Mouse (Mus musculus): ENCODE measurements around the gene Stk32c.

The Stk32c gene

GRCm38 (mm10) chr7:139093781-139094180 is 119.3 kb downstream of the Stk32c start:
- no peak for DNase-seq (ENCODE audit: low read depth, low spot score)

GRCm38 (mm10) chr7:139093124-139093523 is 120.0 kb downstream of the Stk32c start:
- peak; percentile 62 for DNase-seq (ENCODE audit: low read depth, low spot score)

- DNase-seq (ENCODE audit: low read depth, low spot score): no peak
Observed at GRCm38 (mm10) chr7:139092676-139093075, 120.4 kb downstream of the Stk32c start.

- DNase-seq (ENCODE audit: low read depth, low spot score): no peak
Observed at GRCm38 (mm10) chr7:139091681-139092080, 121.4 kb downstream of the Stk32c start.

- no peak for DNase-seq (ENCODE audit: low read depth, low spot score)
Observed at GRCm38 (mm10) chr7:139089892-139090874, 122.9 kb downstream of the Stk32c start.

- DNase-seq (ENCODE audit: low read depth, low spot score): no peak
Observed at GRCm38 (mm10) chr7:139087801-139088200, 125.3 kb downstream of the Stk32c start.

- no peak for DNase-seq (ENCODE audit: low read depth, low spot score)
Observed at GRCm38 (mm10) chr7:139086195-139087158, 126.6 kb downstream of the Stk32c start.

- peak; percentile 72 for DNase-seq (ENCODE audit: low read depth, low spot score)
Observed at GRCm38 (mm10) chr7:139085629-139086194, 127.4 kb downstream of the Stk32c start, which contains the start of gene Dpysl4. TSS of gene Dpysl4 (plus strand) at chr7:139086001.

GRCm38 (mm10) chr7:139084316-139084715 is 128.8 kb downstream of the Stk32c start:
- DNase-seq (ENCODE audit: low read depth, low spot score): no peak

GRCm38 (mm10) chr7:139082281-139082680 is 130.8 kb downstream of the Stk32c start:
- DNase-seq (ENCODE audit: low read depth, low spot score): no peak

GRCm38 (mm10) chr7:139081158-139081557 is 131.9 kb downstream of the Stk32c start:
- no peak for DNase-seq (ENCODE audit: low read depth, low spot score)

GRCm38 (mm10) chr7:139080714-139081113 is 132.4 kb downstream of the Stk32c start:
- no peak for DNase-seq (ENCODE audit: low read depth, low spot score)

GRCm38 (mm10) chr7:139079141-139079540 is 134.0 kb downstream of the Stk32c start:
- DNase-seq (ENCODE audit: low read depth, low spot score): no peak

- DNase-seq (ENCODE audit: low read depth, low spot score): no peak
Observed at GRCm38 (mm10) chr7:139078181-139078580, 134.9 kb downstream of the Stk32c start.

- DNase-seq (ENCODE audit: low read depth, low spot score): no peak
Observed at GRCm38 (mm10) chr7:139077283-139077682, 135.8 kb downstream of the Stk32c start.

GRCm38 (mm10) chr7:139075054-139075794 is 137.9 kb downstream of the Stk32c start:
- no peak for DNase-seq (ENCODE audit: low read depth, low spot score)

GRCm38 (mm10) chr7:139074189-139074588 is 138.9 kb downstream of the Stk32c start:
- no peak for DNase-seq (ENCODE audit: low read depth, low spot score)

GRCm38 (mm10) chr7:139068182-139068623 is 144.9 kb downstream of the Stk32c start:
- DNase-seq (ENCODE audit: low read depth, low spot score): peak; percentile 71

GRCm38 (mm10) chr7:139063406-139063805 is 149.7 kb downstream of the Stk32c start:
- no peak for DNase-seq (ENCODE audit: low read depth, low spot score)

All from telencephalon, adult 2 months (tissue).